Mouse (Mus musculus): ENCODE measurements around the gene Adgre5.

DNA sequence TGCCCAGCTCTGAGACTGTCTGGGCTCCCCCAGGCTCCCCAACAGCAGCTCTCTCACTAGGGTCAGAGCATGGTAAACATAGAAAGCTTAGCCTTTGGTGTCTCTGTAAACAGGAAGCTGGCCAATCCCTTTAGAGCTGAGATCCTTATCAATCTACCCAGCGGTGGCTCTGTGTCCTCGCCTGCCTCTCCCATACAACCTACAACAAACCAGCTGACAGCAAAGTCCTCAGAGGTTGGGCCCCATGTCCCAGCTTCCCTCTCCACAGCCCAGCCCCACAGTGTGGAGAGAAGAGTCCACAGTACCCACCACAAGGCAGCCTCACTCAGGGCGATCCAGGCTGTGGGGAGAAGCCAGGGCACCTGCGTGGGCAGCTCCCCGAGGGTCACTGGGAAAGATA lies 38.5 kb upstream of the Adgre5 start:
- TF ChIP-seq GATA1 (IDR thresholded peaks at IDR 0.05; ENCODE audit: borderline replicate concordance, low read length) (no peak), FLI1 (IDR thresholded peaks at IDR 0.05; ENCODE audit: low read length) (no peak)
